Mouse (Mus musculus) neural tube, embryonic 12.5 days (tissue): ENCODE results near the gene Olfr70. TPM values are rescaled to one million over a fixed set of nuclear protein-coding genes. Genes with fewer than 3 reads are reported as not detected.

Experiments
- ATAC-seq: fragments of 200-750 bp; cut with Nextera tagmentation; 2 replicates; pipeline ENCODE4 v1.8.0; 2017; ENCODE audit warnings: low read depth, mild to moderate bottlenecking, moderate TSS enrichment, moderate library complexity; ENCODE audit not compliant: low FRiP score
- H3K27ac ChIP-seq: fragments of 300-500 bp; sonication (generic); 2 replicates; pipeline ENCODE4 v1.5.1; 2016
- H3K27me3 ChIP-seq: fragments of 300-500 bp; sonication (generic); replicated peaks from 2 replicates; pipeline ENCODE4 v1.6.1; 2016; ENCODE audit warnings: mild to moderate bottlenecking
- H3K36me3 ChIP-seq: fragments of 300-500 bp; sonication (generic); 2 replicates; pipeline ENCODE4 v1.6.1; 2016; ENCODE audit warnings: mild to moderate bottlenecking
- H3K4me1 ChIP-seq: fragments of 300-500 bp; sonication (generic); 2 replicates; pipeline ENCODE4 v1.6.1; 2016
- H3K4me2 ChIP-seq: fragments of 300-500 bp; sonication (generic); replicated peaks from 2 replicates; pipeline ENCODE4 v1.6.1; 2016; ENCODE audit warnings: mild to moderate bottlenecking
- H3K4me3 ChIP-seq: fragments of 300-500 bp; sonication (generic); 2 replicates; pipeline ENCODE4 v1.5.1; 2016
- H3K9ac ChIP-seq: fragments of 300-500 bp; sonication (generic); 2 replicates; pipeline ENCODE4 v1.6.1; 2016; ENCODE audit warnings: mild to moderate bottlenecking
- H3K9me3 ChIP-seq: fragments of 300-500 bp; sonication (generic); 2 replicates; pipeline ENCODE4 v1.6.1; 2016; ENCODE audit warnings: mild to moderate bottlenecking
- WGBS: fragments of 180-500 bp; shearing (Covaris S2); methylation state at CpG from one replicate; pipeline ENCODE4 v1.1.7; 2016; 5-methylcytosine and 5-hydroxymethylcytosine counted together
- polyA plus RNA-seq: library from polyadenylated mRNA; unstranded; fragments of >200 nt; fragmentation: Nextera tagmentation; extraction: Ambion mirVana; gene quantifications from 2 replicates; pipeline ENCODE4 v1.2.1, GENCODE M21; 2016

Gene Olfr70
- polyA plus RNA-seq: not detected in 2 replicates

GRCm38 (mm10) chr4:43700707-43701106 is at the start of gene Olfr70:
TSS of gene Olfr70 (minus strand) at chr4:43700807.
- ATAC-seq: no peak
- WGBS: 93% methylated on average over 6 of the region's 6 CpGs

GRCm38 (mm10) chr4:43745187-43745586 is 44.6 kb upstream of the Olfr70 start:
- no peak for ATAC-seq
- no peak overlapping the region for H3K27ac ChIP-seq
- no peaks in the 10 kb centered on the region for H3K27me3 ChIP-seq
- H3K4me1 ChIP-seq: no peaks in the 10 kb centered on the region
- WGBS: 16% methylated on average over 6 of the region's 6 CpGs
- no peak overlapping the region for H3K4me2 ChIP-seq
- no peaks in the 10 kb centered on the region for H3K36me3 ChIP-seq
- H3K9ac ChIP-seq: no peak overlapping the region
- no peaks in the 10 kb centered on the region for H3K9me3 ChIP-seq
- no peak overlapping the region for H3K4me3 ChIP-seq

More at GRCm38 (mm10) chr4:43700707-43701106, at the start of gene Olfr70:
- Histone ChIP-seq H3K4me2 (no peak within 1 kb of the TSS), H3K27ac (no peak within 1 kb of the TSS), H3K27me3 (no peaks in the 10 kb centered on the region), H3K4me3 (no peak within 1 kb of the TSS), H3K9me3 (no peaks in the 10 kb centered on the region), H3K36me3 (no peaks in the 10 kb centered on the region), H3K9ac (no peak within 1 kb of the TSS), H3K4me1 (no peaks in the 10 kb centered on the region)

GRCm38 (mm10) chr4:43743099-43743498 is 42.5 kb upstream of the Olfr70 start:
- WGBS: 59% methylated on average over 1 of the region's 1 CpGs
- ATAC-seq: no peak
- Histone ChIP-seq H3K9ac (no peak overlapping the region), H3K27ac (no peak overlapping the region), H3K27me3 (no peaks in the 10 kb centered on the region), H3K9me3 (no peaks in the 10 kb centered on the region), H3K4me3 (no peak overlapping the region), H3K4me1 (no peaks in the 10 kb centered on the region), H3K36me3 (no peaks in the 10 kb centered on the region), H3K4me2 (no peak overlapping the region)

GRCm38 (mm10) chr4:43742637-43743036 is 42.0 kb upstream of the Olfr70 start:
- Histone ChIP-seq H3K4me3 (no peak overlapping the region), H3K4me1 (no peaks in the 10 kb centered on the region), H3K9me3 (no peaks in the 10 kb centered on the region), H3K36me3 (no peaks in the 10 kb centered on the region), H3K27me3 (no peaks in the 10 kb centered on the region), H3K4me2 (no peak overlapping the region), H3K9ac (no peak overlapping the region), H3K27ac (no peak overlapping the region)
- no peak for ATAC-seq
- WGBS: 34% methylated on average over 4 of the region's 4 CpGs

GRCm38 (mm10) chr4:43741526-43741925 is 40.9 kb upstream of the Olfr70 start:
- H3K27me3 ChIP-seq: no peaks in the 10 kb centered on the region
- H3K4me3 ChIP-seq: no peak overlapping the region
- ATAC-seq: no peak
- H3K36me3 ChIP-seq: no peaks in the 10 kb centered on the region
- H3K4me2 ChIP-seq: no peak overlapping the region
- H3K9ac ChIP-seq: no peak overlapping the region
- H3K27ac ChIP-seq: no peak overlapping the region
- 64% methylated on average over 5 of the region's 5 CpGs for WGBS
- no peaks in the 10 kb centered on the region for H3K4me1 ChIP-seq
- H3K9me3 ChIP-seq: no peaks in the 10 kb centered on the region

- Histone ChIP-seq H3K9ac (no peak overlapping the region), H3K27ac (no peak overlapping the region), H3K4me2 (no peak overlapping the region), H3K4me1 (no peaks in the 10 kb centered on the region), H3K27me3 (no peaks in the 10 kb centered on the region), H3K4me3 (no peak overlapping the region), H3K36me3 (no peaks in the 10 kb centered on the region), H3K9me3 (no peaks in the 10 kb centered on the region)
- ATAC-seq: no peak
- WGBS: 83% methylated on average over 8 of the region's 8 CpGs
These were observed 38.5 kb upstream of the Olfr70 start for GRCm38 (mm10) chr4:43738989-43739674.

GRCm38 (mm10) chr4:43737144-43737543 is 36.5 kb upstream of the Olfr70 start:
- 57% methylated on average over 6 of the region's 6 CpGs for WGBS

GRCm38 (mm10) chr4:43733186-43733585 is 32.6 kb upstream of the Olfr70 start:
- 81% methylated on average over 5 of the region's 5 CpGs for WGBS

More at GRCm38 (mm10) chr4:43737144-43737543, 36.5 kb upstream of the Olfr70 start:
- no peaks in the 10 kb centered on the region for H3K4me1 ChIP-seq
- H3K27ac ChIP-seq: no peak overlapping the region
- no peak overlapping the region for H3K4me2 ChIP-seq
- H3K4me3 ChIP-seq: no peak overlapping the region
- no peaks in the 10 kb centered on the region for H3K9me3 ChIP-seq
- H3K36me3 ChIP-seq: no peaks in the 10 kb centered on the region
- no peak overlapping the region for H3K9ac ChIP-seq
- ATAC-seq: no peak
- H3K27me3 ChIP-seq: no peaks in the 10 kb centered on the region

GRCm38 (mm10) chr4:43732171-43732570 is 31.6 kb upstream of the Olfr70 start:
- Histone ChIP-seq H3K9ac (no peak overlapping the region), H3K27ac (no peak overlapping the region), H3K4me1 (no peaks in the 10 kb centered on the region), H3K36me3 (no peaks in the 10 kb centered on the region), H3K9me3 (no peaks in the 10 kb centered on the region), H3K4me2 (no peak overlapping the region), H3K4me3 (no peak overlapping the region), H3K27me3 (no peaks in the 10 kb centered on the region)
- no peak for ATAC-seq
- 56% methylated on average over 1 of the region's 1 CpGs for WGBS

More at GRCm38 (mm10) chr4:43733186-43733585, 32.6 kb upstream of the Olfr70 start:
- H3K9me3 ChIP-seq: no peaks in the 10 kb centered on the region
- H3K4me2 ChIP-seq: no peak overlapping the region
- no peak overlapping the region for H3K4me3 ChIP-seq
- no peak overlapping the region for H3K27ac ChIP-seq
- no peak overlapping the region for H3K9ac ChIP-seq
- H3K4me1 ChIP-seq: no peaks in the 10 kb centered on the region
- no peaks in the 10 kb centered on the region for H3K36me3 ChIP-seq
- H3K27me3 ChIP-seq: no peaks in the 10 kb centered on the region
- no peak for ATAC-seq

GRCm38 (mm10) chr4:43730750-43731297 is 30.2 kb upstream of the Olfr70 start:
- Histone ChIP-seq H3K9ac (no peak overlapping the region), H3K27me3 (no peaks in the 10 kb centered on the region), H3K4me2 (no peak overlapping the region), H3K27ac (no peak overlapping the region), H3K36me3 (no peaks in the 10 kb centered on the region), H3K4me3 (no peak overlapping the region), H3K4me1 (no peaks in the 10 kb centered on the region), H3K9me3 (no peaks in the 10 kb centered on the region)
- no peak for ATAC-seq
- 76% methylated on average over 21 of the region's 21 CpGs for WGBS

GRCm38 (mm10) chr4:43729794-43730550 is 29.4 kb upstream of the Olfr70 start, which contains the start of gene Spaar:
TSS of gene Spaar (plus strand) at chr4:43730034.
- WGBS: 71% methylated on average over 14 of the region's 14 CpGs
- Histone ChIP-seq H3K27me3 (no peaks in the 10 kb centered on the region), H3K36me3 (no peaks in the 10 kb centered on the region), H3K4me3 (no peak within 1 kb of the TSS), H3K4me1 (no peaks in the 10 kb centered on the region), H3K27ac (no peak within 1 kb of the TSS), H3K9ac (no peak within 1 kb of the TSS), H3K9me3 (no peaks in the 10 kb centered on the region), H3K4me2 (no peak within 1 kb of the TSS)
- ATAC-seq: no peak

GRCm38 (mm10) chr4:43729126-43729525 is 28.5 kb upstream of the Olfr70 start:
- Histone ChIP-seq H3K4me2 (no peak overlapping the region), H3K36me3 (no peaks in the 10 kb centered on the region), H3K9ac (no peak overlapping the region), H3K9me3 (no peaks in the 10 kb centered on the region), H3K4me1 (no peaks in the 10 kb centered on the region), H3K27me3 (no peaks in the 10 kb centered on the region), H3K27ac (no peak overlapping the region), H3K4me3 (no peak overlapping the region)
- 80% methylated on average over 3 of the region's 3 CpGs for WGBS
- ATAC-seq: no peak
